Mouse (Mus musculus): ENCODE measurements around the gene Elmod3. TPM values are rescaled to one million over a fixed set of nuclear protein-coding genes. Genes with fewer than 3 reads are reported as not detected.

Elmod3 gene
- total RNA-seq, 4 experiments from 2014 or later = 21.1 to 26.4 (median 24.0) TPM

GRCm38 (mm10) chr6:72615151-72615550 is 16.9 kb upstream of the Elmod3 start:
- DNase-seq (ENCODE audit: low spot score in 2 of 2) = no peak

GRCm38 (mm10) chr6:72610261-72610660 is 12.0 kb upstream of the Elmod3 start:
- DNase-seq (ENCODE audit: low spot score in 2 of 2) = no peak

- no peak for DNase-seq (ENCODE audit: low spot score in 2 of 2)
Measured at GRCm38 (mm10) chr6:72608662-72609184, 10.5 kb upstream of the Elmod3 start.

- no peak for DNase-seq (ENCODE audit: low spot score in 2 of 2)
Measured at GRCm38 (mm10) chr6:72607676-72608075, 9.5 kb upstream of the Elmod3 start.

- DNase-seq (ENCODE audit: low spot score in 2 of 2) = no peak
Measured at GRCm38 (mm10) chr6:72607060-72607459, 8.8 kb upstream of the Elmod3 start.

GRCm38 (mm10) chr6:72604066-72604465 is 5.9 kb upstream of the Elmod3 start:
- no peak for DNase-seq (ENCODE audit: low spot score in 2 of 2)

GRCm38 (mm10) chr6:72601732-72602131 is 3.5 kb upstream of the Elmod3 start:
- peak in 1 of 2 experiments; percentile 77 for DNase-seq (ENCODE audit: low spot score in 2 of 2)

GRCm38 (mm10) chr6:72600771-72601170 is 2.6 kb upstream of the Elmod3 start:
- no peak for DNase-seq (ENCODE audit: low spot score in 2 of 2)

- DNase-seq (ENCODE audit: low spot score in 2 of 2) = no peak
Measured at GRCm38 (mm10) chr6:72600216-72600615, 2.0 kb upstream of the Elmod3 start.

GRCm38 (mm10) chr6:72598791-72599557 is 761 bp upstream of the Elmod3 start:
- peak in 1 of 2 experiments; percentile 39 for DNase-seq (ENCODE audit: low spot score in 2 of 2)

- no peak for DNase-seq (ENCODE audit: low spot score in 2 of 2)
Measured at GRCm38 (mm10) chr6:72597083-72597874, 934 bp downstream of the Elmod3 start.

GRCm38 (mm10) chr6:72593914-72594313 is 4.3 kb downstream of the Elmod3 start:
- DNase-seq (ENCODE audit: low spot score in 2 of 2) = no peak

- no peak for DNase-seq (ENCODE audit: low spot score in 2 of 2)
Measured at GRCm38 (mm10) chr6:72593011-72593803, 5.0 kb downstream of the Elmod3 start.

- no peak for DNase-seq (ENCODE audit: low spot score in 2 of 2)
Measured at GRCm38 (mm10) chr6:72590111-72590510, 8.1 kb downstream of the Elmod3 start.

- no peak for DNase-seq (ENCODE audit: low spot score in 2 of 2)
Measured at GRCm38 (mm10) chr6:72588307-72588706, 9.9 kb downstream of the Elmod3 start.

- DNase-seq (ENCODE audit: low spot score in 2 of 2) = no peak
Measured at GRCm38 (mm10) chr6:72586701-72587100, 11.5 kb downstream of the Elmod3 start.

GRCm38 (mm10) chr6:72584154-72584553 is 14.1 kb downstream of the Elmod3 start:
- DNase-seq (ENCODE audit: low spot score in 2 of 2) = no peak

- DNase-seq (ENCODE audit: low spot score in 2 of 2) = no peak
Measured at GRCm38 (mm10) chr6:72583211-72583839, 14.9 kb downstream of the Elmod3 start.

GRCm38 (mm10) chr6:72581625-72582382 is 16.4 kb downstream of the Elmod3 start:
- no peak for DNase-seq (ENCODE audit: low spot score in 2 of 2)

GRCm38 (mm10) chr6:72576041-72576440 is 22.2 kb downstream of the Elmod3 start:
- no peak for DNase-seq (ENCODE audit: low spot score in 2 of 2)

All from left cerebral cortex, adult 8-10 months (tissue).